Mouse (Mus musculus) limb, embryonic 15.5 days (tissue): ENCODE data around the gene Lag3. TPM values are rescaled to one million over a fixed set of nuclear protein-coding genes. Genes with fewer than 3 reads are reported as not detected.
A peak's percentile ranks its signal among the peaks of the same experiment; 100 is the strongest.

ENCODE experiments used
- ATAC-seq: fragments of 200-750 bp; cut with Nextera tagmentation; 2 replicates; pipeline ENCODE4 v1.8.0; 2017; ENCODE audit warnings: low read depth, moderate TSS enrichment; ENCODE audit not compliant: insufficient number of reproducible peaks, low FRiP score, low TSS enrichment
- H3K27ac ChIP-seq: fragments of 300-500 bp; sonication (generic); 2 replicates; pipeline ENCODE4 v1.5.1; 2015; ENCODE audit warnings: moderate library complexity, mild to moderate bottlenecking, inconsistent platforms
- H3K27me3 ChIP-seq: fragments of 300-500 bp; sonication (generic); 2 replicates; pipeline ENCODE4 v1.6.1; 2015; ENCODE audit warnings: inconsistent platforms
- H3K36me3 ChIP-seq: fragments of 300-500 bp; sonication (generic); 2 replicates; pipeline ENCODE4 v1.6.1; 2015; ENCODE audit warnings: inconsistent platforms
- H3K4me1 ChIP-seq: fragments of 300-500 bp; sonication (generic); 2 replicates; pipeline ENCODE4 v1.6.1; 2015; ENCODE audit warnings: inconsistent platforms
- H3K4me2 ChIP-seq: fragments of 300-500 bp; sonication (generic); 2 replicates; pipeline ENCODE4 v1.6.1; 2015; ENCODE audit warnings: mild to moderate bottlenecking, inconsistent platforms
- H3K4me3 ChIP-seq: fragments of 300-500 bp; sonication (generic); 2 replicates; pipeline ENCODE4 v1.5.1; 2015; ENCODE audit warnings: mild to moderate bottlenecking, inconsistent platforms
- H3K9ac ChIP-seq: fragments of 300-500 bp; sonication (generic); 2 replicates; pipeline ENCODE4 v1.6.1; 2015; ENCODE audit warnings: inconsistent platforms
- H3K9me3 ChIP-seq: fragments of 300-500 bp; sonication (generic); 2 replicates; pipeline ENCODE4 v1.6.1; 2016; ENCODE audit warnings: inconsistent platforms
- WGBS: fragments of 180-500 bp; shearing (Covaris S2); methylation state at CpG from one replicate; pipeline ENCODE4 v1.1.7; 2015; 5-methylcytosine and 5-hydroxymethylcytosine counted together
- polyA plus RNA-seq: library from polyadenylated mRNA; unstranded; fragments of >200 nt; fragmentation: Nextera tagmentation; extraction: Ambion mirVana; gene quantifications from 2 replicates; pipeline ENCODE4 v1.2.1, GENCODE M21; 2015

Gene Lag3
- polyA plus RNA-seq, 1 experiment from 2014 or later, result 2.3 TPM

GRCm38 (mm10) chr6:124933127-124933526 is 21.6 kb upstream of the Lag3 start:
- Histone ChIP-seq H3K4me2 (no peak overlapping the region), H3K27ac (no peak overlapping the region), H3K4me1 (peaks cover 32% of the 10 kb centered on the region), H3K4me3 (peak overlapping the region; percentile 98; the same call in 1 of the 2 replicates), H3K9ac (no peak overlapping the region), H3K9me3 (no peaks in the 10 kb centered on the region), H3K27me3 (no peaks in the 10 kb centered on the region), H3K36me3 (peaks cover 53% of the 10 kb centered on the region)
- no peak for ATAC-seq
- WGBS, result 90% methylated on average over 3 of the region's 3 CpGs

- no peaks in the 10 kb centered on the region for H3K9me3 ChIP-seq
- 33% methylated on average over 12 of the region's 12 CpGs for WGBS
- peak overlapping the region; percentile 94 for H3K9ac ChIP-seq
- peaks cover 45% of the 10 kb centered on the region for H3K36me3 ChIP-seq
- H3K4me2 ChIP-seq, result peak overlapping the region; percentile 77
- ATAC-seq, result no peak
- no peaks in the 10 kb centered on the region for H3K27me3 ChIP-seq
- peak overlapping the region; percentile 98 for H3K27ac ChIP-seq
- H3K4me3 ChIP-seq, result peak overlapping the region; percentile 98
- H3K4me1 ChIP-seq, result peaks cover 32% of the 10 kb centered on the region
Observed at GRCm38 (mm10) chr6:124932314-124932695, 20.8 kb upstream of the Lag3 start.

- Histone ChIP-seq H3K4me2 (peak overlapping the region; percentile 77), H3K4me3 (peak overlapping the region; percentile 98), H3K9ac (peak overlapping the region; percentile 94), H3K27ac (peak overlapping the region; percentile 98), H3K9me3 (no peaks in the 10 kb centered on the region), H3K36me3 (peaks cover 39% of the 10 kb centered on the region), H3K4me1 (peaks cover 32% of the 10 kb centered on the region), H3K27me3 (no peaks in the 10 kb centered on the region)
- 0 out of 2 replicates have a peak, but pooled peaks have one; percentile 5 for ATAC-seq
- WGBS, result under 1% methylated on average over 48 of the region's 48 CpGs
Observed at GRCm38 (mm10) chr6:124931525-124932313, 20.2 kb upstream of the Lag3 start.

- H3K4me3 ChIP-seq, result peak within 1 kb of the TSS; percentile 98
- H3K36me3 ChIP-seq, result peaks cover 31% of the 10 kb centered on the region
- peak; percentile 95 for ATAC-seq
- peak within 1 kb of the TSS; percentile 77 for H3K4me2 ChIP-seq
- peak within 1 kb of the TSS; percentile 94 for H3K9ac ChIP-seq
- H3K9me3 ChIP-seq, result no peaks in the 10 kb centered on the region
- peaks cover 34% of the 10 kb centered on the region for H3K4me1 ChIP-seq
- H3K27ac ChIP-seq, result peak within 1 kb of the TSS; percentile 98
- WGBS, result 0% methylated on average over 51 of the region's 64 CpGs
- H3K27me3 ChIP-seq, result no peaks in the 10 kb centered on the region
Observed at GRCm38 (mm10) chr6:124930754-124931524, 19.4 kb upstream of the Lag3 start, which contains the start of gene Mlf2. TSS of gene Mlf2 (plus strand) at chr6:124931386.

GRCm38 (mm10) chr6:124930231-124930630 is 18.7 kb upstream of the Lag3 start:
- H3K4me1 ChIP-seq, result peaks cover 41% of the 10 kb centered on the region
- 27% methylated on average over 1 of the region's 1 CpGs for WGBS
- no peak for ATAC-seq
- H3K36me3 ChIP-seq, result peaks cover 24% of the 10 kb centered on the region
- peak overlapping the region; percentile 98 for H3K4me3 ChIP-seq
- H3K9me3 ChIP-seq, result no peaks in the 10 kb centered on the region
- H3K4me2 ChIP-seq, result peak overlapping the region; percentile 31
- H3K27me3 ChIP-seq, result no peaks in the 10 kb centered on the region
- peak overlapping the region; percentile 98 for H3K27ac ChIP-seq
- H3K9ac ChIP-seq, result no peak overlapping the region

GRCm38 (mm10) chr6:124925941-124926340 is 14.4 kb upstream of the Lag3 start:
- Histone ChIP-seq H3K4me1 (peaks cover 31% of the 10 kb centered on the region), H3K4me2 (peak overlapping the region; percentile 12; the same call in 1 of the 2 replicates), H3K9me3 (no peaks in the 10 kb centered on the region), H3K27ac (peak overlapping the region; percentile 83), H3K4me3 (0 out of 2 replicates have a peak overlapping the region, but pooled peaks have one; percentile 7), H3K36me3 (no peaks in the 10 kb centered on the region), H3K9ac (no peak overlapping the region), H3K27me3 (no peaks in the 10 kb centered on the region)
- 31% methylated on average over 5 of the region's 5 CpGs for WGBS
- 0 out of 2 replicates have a peak, but pooled peaks have one; percentile 45 for ATAC-seq

GRCm38 (mm10) chr6:124925173-124925793 is 13.8 kb upstream of the Lag3 start:
- WGBS, result 18% methylated on average over 12 of the region's 12 CpGs
- no peak for ATAC-seq
- Histone ChIP-seq H3K4me2 (peak overlapping the region; percentile 12; the same call in 1 of the 2 replicates), H3K27ac (peak overlapping the region; percentile 83), H3K4me1 (peaks cover 35% of the 10 kb centered on the region), H3K4me3 (0 out of 2 replicates have a peak overlapping the region, but pooled peaks have one; percentile 7), H3K36me3 (no peaks in the 10 kb centered on the region), H3K27me3 (no peaks in the 10 kb centered on the region), H3K9ac (no peak overlapping the region), H3K9me3 (no peaks in the 10 kb centered on the region)

- H3K4me1 ChIP-seq, result peaks cover 46% of the 10 kb centered on the region
- peak overlapping the region; percentile 100 for H3K27ac ChIP-seq
- H3K9ac ChIP-seq, result no peak overlapping the region
- H3K4me2 ChIP-seq, result no peak overlapping the region
- no peaks in the 10 kb centered on the region for H3K27me3 ChIP-seq
- 71% methylated on average over 4 of the region's 4 CpGs for WGBS
- H3K9me3 ChIP-seq, result no peaks in the 10 kb centered on the region
- H3K4me3 ChIP-seq, result no peak overlapping the region
- no peak for ATAC-seq
- H3K36me3 ChIP-seq, result no peaks in the 10 kb centered on the region
Observed at GRCm38 (mm10) chr6:124921539-124921938, 10.0 kb upstream of the Lag3 start.

GRCm38 (mm10) chr6:124920318-124921085 is 9.0 kb upstream of the Lag3 start:
- Histone ChIP-seq H3K36me3 (no peaks in the 10 kb centered on the region), H3K9me3 (no peaks in the 10 kb centered on the region), H3K27me3 (no peaks in the 10 kb centered on the region), H3K27ac (peak overlapping the region; percentile 100), H3K4me3 (peak overlapping the region; percentile 37), H3K9ac (no peak overlapping the region), H3K4me1 (peaks cover 48% of the 10 kb centered on the region), H3K4me2 (peak overlapping the region; percentile 90)
- ATAC-seq, result no peak
- WGBS, result 24% methylated on average over 9 of the region's 9 CpGs

GRCm38 (mm10) chr6:124919695-124920317 is 8.3 kb upstream of the Lag3 start, which contains the start of gene Ptms:
TSS of gene Ptms (minus strand) at chr6:124920103.
- peaks cover 50% of the 10 kb centered on the region for H3K4me1 ChIP-seq
- 2% methylated on average over 13 of the region's 13 CpGs for WGBS
- H3K9ac ChIP-seq, result no peak within 1 kb of the TSS

More at GRCm38 (mm10) chr6:124919695-124920317, 8.3 kb upstream of the Lag3 start, which contains the start of gene Ptms:
- Histone ChIP-seq H3K27ac (peak within 1 kb of the TSS; percentile 100), H3K4me2 (peak within 1 kb of the TSS; percentile 90), H3K4me3 (peak within 1 kb of the TSS; percentile 37), H3K9me3 (no peaks in the 10 kb centered on the region), H3K36me3 (peaks cover 6% of the 10 kb centered on the region), H3K27me3 (no peaks in the 10 kb centered on the region)
- ATAC-seq, result peak; percentile 89
